Mouse (Mus musculus) A20 (cell line): ENCODE data around the gene E2f3.

ENCODE experiments used
- DNase-seq: peaks from one replicate; pipeline ENCODE4 v3.0.0-alpha.2; 2011; ENCODE audit warnings: low read depth, low spot score

E2f3 gene

DNA sequence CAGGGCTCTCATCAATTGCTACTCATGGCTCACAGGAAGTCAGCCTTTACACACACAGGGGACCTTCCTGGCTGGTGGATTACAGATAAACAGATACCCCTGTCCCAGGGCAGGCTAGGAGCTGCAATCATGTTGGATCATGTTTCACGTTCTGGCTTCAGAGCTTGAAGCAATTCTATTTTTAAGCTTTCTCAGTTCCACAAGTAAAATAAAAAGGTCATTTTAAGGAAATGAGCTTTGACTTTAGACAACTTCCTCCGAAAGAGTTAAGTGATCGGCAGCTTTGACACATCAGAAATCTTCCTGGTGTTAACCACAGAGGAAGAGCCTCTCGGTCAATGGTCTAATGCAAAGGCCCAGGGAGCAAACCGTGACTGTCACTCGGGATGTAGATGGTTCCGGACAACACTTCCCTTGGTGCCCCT is 6.7 kb downstream of the E2f3 start:
- DNase-seq: no peak

DNA sequence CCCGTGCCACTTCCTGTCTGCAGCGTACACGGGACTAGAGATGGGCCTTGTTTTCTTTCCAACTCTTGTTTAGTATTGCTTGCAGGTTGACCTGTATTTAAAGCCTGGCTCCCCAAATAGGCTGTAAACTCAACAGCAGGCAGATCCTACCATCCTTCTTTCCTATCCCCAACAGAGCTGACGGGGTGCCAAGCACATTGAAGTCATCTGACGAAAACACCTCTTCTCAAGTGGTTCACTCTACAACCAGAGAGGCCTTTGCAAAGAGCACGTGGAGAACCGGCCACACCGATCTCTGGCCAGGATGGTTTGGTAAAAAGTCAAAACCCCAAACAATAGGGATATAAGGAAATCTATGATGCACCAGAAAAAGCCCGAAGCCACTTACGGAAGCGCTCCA is 8.5 kb downstream of the E2f3 start:
- DNase-seq: no peak

DNA sequence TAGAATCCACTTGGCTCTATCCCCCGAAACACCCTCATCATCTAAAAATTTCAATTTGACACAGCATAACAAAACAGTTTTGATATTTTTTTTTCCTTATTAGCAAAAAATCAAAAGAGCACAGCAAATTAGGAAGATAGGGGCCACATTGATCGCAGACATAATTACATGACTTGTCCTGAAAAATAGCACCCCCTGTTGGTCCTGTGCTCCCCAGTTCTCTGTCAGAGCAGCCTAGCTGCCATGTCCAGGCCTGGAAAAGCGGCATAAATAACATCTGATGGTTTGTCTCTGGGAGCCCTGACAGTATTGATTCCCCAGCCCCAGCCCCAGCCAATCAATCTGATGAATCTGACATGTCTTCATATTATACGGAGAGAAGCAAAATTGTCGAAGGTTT is 11.8 kb downstream of the E2f3 start:
- no peak for DNase-seq

DNA sequence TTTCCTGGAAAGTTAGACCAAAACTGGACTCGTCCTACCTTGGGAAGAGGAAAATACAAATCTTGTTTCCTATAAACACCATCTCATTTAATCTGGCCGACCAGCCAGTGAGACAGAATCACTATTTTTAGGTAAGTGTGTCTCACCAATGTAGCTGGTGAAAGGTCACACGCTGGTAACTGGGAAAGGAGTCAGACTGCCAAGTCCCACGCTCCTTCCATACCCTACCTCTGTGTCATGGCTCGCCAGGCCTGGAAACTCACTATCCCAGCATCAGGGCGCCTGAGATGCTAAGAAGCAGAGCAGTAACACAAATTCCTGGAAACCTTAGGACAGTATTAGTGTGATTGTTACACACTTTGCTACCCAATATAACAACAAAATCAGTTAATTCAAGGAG is 12.3 kb downstream of the E2f3 start:
- DNase-seq: no peak

DNA sequence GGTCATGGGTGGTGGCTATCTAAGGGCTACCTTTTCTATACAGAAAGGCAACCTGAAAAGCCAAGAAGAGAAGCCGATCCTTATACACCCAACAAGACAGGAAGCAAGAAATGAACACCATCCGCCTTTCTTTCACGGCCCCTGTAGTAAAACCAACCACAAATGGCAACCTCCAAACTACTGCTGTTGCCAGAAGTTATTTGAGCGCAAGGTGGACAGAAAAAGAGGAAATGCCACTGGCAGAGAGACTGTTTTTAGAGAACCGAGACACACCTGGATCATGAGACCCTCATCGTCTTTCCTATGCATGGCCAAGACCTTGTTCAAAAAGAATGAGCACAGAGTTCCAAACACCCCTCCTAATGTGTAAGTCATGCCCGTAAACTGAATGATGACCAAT is 15.5 kb downstream of the E2f3 start:
- DNase-seq: peak; percentile 72

DNA sequence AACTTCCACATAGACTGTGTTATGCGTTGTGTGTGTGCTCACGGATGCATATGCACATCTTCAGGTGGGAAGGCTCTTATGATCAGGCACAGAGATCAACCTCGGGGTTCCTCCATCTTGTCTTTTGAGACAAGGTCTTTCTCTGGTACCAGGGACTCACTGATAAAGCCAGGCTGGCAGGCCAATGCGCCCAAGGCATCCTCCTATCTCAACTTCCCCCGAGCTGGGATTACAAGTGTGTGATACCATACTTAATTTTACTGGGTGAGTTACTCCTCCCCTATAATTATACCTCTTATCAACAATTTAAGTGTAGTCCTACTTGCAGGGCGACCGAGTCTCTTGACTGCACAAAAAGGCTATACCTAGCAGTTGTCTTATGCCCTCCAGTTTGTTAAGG is 17.2 kb downstream of the E2f3 start:
- DNase-seq: no peak

DNA sequence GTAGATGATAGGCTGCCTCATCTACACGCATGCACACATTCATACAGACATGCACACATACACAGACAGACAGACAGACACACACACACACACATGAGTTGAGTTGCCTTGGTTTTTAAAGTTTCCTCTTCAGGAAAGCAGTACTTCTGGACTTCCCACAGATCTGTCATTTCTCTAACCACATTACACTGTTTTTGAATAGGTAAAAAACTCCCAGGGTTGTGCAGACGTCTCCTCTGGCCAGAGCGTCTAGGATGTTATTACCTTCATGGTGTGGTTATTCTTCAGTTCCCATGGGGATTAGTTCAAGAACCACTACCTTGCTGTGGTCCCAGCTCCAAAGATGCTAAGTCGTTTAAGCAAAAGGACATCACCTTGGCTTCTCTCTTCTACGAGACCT is 18.5 kb downstream of the E2f3 start:
- no peak for DNase-seq

DNA sequence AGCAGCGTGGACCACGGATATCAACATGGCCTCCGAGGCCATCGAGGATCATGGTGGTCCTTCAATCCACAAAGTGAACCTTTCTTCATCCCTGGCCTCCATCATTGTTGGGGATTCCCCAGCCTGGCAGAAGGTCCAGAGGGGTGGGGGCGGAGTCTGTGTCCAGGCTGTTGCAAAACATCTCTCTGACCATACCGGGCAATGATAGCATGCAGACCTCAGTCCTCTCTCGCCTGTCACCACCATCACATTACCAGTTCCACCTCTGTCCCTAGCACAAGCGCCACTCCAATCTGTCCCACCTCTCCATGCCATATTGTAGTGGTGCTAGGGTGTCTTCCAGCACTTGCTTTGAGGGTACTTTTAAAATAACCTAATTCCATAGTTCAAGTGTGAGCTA is 18.9 kb downstream of the E2f3 start:
- no peak for DNase-seq

DNA sequence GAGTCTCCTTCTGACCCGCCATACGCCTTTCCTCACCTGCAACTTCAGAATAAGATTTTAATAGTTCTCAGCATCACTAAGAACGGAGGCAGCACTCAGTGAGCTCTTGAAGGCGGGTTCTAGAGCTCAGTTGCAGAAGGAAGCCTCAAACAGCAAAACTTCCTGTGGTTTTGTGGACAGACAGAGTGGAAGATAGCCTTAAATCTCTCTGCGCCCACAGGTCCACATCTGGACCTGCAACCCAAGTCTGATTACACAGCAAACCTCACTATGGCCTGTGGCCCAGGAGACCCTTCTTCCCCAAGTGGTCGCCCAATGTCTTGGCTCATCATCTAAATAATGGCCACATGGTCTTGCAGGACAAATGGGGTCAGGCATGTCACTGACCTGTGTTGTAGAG is 21.8 kb downstream of the E2f3 start:
- no peak for DNase-seq

DNA sequence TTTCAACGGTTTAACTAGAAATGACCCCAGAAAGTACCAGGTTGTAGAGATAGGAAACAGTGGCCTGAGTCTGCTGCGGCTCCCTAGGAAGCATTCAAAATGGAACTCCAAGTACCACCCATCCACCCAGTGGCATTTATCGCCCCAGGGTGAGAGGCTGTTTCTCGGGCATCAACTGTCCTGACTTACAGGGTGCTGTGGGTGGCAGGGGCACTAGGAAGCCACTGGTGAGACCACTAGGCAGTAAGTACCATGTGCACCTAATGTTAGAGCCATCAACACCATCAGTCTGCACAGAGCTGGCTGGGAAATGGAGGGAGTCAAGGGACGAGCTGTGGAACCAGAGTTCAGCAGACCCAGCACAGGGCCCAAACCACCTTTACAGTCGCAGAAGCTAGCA is 25.4 kb downstream of the E2f3 start:
- DNase-seq: no peak

DNA sequence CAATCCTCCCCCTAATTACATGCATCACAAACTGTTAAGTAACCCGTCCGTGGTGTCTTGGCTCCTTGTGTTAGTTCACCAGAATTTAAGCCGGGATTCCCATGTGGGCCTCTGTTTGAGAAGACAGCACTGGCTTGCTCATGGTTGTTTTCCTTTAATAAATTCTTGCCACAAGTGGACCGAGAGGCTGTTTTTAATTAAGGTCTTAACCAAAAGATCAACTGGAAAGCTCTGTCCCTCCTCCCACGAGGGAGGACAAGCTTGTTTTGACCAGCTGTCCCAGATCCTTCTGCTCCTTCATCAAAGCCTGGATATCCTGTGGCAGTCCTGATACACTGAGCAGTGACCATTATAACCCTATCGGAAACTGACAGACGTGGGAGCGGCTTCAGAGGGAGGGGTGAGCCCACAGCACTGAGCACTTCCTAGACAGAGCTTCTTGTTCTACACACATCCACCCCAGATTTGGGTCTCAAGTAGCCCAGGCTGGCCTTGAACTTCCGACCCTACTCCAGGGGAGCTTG is 28.1 kb downstream of the E2f3 start:
- DNase-seq: no peak

DNA sequence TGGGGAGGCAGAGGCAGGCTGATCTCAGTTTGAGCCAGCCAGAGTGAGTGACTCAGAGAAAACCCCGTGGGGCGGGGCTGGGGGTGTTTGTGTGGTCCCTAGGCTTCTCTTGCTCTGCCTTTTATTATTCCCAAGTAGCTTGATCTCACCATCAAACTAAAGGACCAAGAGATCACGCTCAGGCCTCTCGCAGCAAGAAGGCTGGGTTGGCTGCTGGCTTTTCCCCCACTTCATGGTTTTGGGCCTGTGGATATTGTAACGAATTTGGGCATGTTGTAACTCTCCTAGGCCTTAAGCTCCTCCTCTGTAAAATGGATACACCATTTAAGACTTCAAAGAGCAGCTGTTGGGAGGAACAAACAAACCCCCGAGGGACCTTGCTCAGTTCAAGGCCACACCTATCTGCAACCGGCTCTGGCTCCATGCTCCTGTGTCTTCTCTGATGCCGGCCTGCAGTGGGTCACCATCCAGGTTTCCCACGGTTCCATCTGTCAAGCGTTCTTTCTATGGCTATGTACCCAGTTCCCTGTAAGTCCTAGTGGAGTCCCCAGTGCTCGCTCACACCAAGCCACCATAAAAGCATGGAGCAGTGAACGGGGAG is 28.9 kb downstream of the E2f3 start:
- DNase-seq: no peak

DNA sequence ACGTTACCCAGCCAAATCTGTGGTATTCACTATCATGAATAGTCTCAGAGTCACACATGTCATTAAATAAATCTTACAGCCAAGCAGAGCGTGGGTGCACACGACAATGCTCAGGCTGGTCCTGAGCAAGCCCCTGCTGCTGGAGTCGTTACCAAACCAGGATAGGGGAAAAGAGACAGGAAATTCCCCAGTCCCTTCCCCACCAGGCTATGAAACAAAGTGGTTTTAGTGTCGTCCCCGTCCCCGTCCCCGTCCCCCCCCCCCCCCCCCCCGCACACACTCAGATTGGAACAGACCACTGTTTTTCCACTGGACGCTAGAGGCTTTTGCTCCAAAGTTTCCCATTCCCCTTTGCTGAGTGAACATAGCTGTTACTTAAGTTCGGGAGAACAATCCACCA is 30.6 kb downstream of the E2f3 start:
- DNase-seq: no peak

DNA sequence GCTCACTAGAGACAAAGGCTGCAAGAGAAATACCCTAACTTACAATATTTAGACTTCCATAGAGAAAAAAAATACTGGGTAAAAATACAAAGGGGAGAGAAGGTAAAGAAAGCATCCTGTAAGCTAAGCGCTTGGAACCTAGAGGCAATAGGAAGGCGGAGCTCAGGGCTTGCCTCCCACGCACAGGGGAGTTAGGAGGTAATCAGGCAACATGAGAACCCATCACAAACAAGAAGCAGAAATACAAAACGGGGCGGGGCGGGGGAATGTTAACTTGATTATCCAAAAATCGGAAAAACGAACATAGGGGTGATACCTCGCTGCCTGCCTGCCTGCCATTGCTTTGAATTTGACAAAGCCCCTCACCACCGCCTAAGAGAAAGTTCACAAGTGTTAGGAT is 31.1 kb downstream of the E2f3 start:
- DNase-seq: no peak

DNA sequence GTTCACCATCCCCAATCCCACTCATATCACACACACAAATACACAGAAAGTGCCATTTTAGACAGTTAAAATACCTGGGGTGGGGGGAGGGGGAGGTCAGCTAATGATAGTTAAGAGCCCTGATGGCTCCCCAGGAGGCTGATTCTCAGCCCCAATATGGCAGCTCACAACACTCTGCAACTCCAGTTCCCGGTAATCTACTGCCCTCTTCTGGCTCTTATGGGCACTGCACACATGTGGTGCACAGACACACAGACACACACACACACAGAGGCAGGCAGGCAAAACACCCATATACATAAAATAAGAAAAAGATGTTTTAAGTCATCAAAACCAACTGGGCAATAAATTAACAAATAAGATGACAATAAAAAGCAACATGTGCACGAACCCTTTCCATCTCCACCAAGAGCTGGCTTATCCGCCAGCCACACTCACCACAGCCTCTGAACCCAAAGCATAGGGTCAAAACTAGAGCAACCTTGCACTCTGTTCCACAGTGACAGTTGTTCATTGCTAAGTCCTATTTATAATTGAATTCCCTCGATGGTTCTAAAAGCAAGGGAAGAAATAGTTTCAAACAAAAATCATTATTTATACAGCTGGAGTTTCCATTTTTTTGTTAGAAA is 32.3 kb downstream of the E2f3 start:
- no peak for DNase-seq

DNA sequence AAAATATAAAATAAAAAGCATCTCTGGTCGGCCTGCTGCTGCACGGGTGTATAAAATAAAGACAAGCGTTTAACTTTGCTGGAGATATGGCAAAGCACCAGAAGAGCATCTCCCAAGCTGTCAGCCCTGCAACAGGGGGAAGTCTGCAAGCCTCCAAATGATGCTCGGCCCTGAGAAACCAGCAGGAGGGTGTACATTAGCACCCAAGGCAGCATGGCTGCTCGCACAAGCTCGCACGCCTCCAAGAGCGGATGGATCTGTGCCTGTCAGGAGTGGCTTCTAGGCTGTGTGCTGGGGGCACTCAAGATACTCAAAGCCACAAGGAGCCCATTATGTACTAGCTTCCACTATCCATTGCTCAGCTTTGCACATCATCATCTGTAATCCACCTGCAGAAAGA is 39.8 kb downstream of the E2f3 start:
- no peak for DNase-seq

DNA sequence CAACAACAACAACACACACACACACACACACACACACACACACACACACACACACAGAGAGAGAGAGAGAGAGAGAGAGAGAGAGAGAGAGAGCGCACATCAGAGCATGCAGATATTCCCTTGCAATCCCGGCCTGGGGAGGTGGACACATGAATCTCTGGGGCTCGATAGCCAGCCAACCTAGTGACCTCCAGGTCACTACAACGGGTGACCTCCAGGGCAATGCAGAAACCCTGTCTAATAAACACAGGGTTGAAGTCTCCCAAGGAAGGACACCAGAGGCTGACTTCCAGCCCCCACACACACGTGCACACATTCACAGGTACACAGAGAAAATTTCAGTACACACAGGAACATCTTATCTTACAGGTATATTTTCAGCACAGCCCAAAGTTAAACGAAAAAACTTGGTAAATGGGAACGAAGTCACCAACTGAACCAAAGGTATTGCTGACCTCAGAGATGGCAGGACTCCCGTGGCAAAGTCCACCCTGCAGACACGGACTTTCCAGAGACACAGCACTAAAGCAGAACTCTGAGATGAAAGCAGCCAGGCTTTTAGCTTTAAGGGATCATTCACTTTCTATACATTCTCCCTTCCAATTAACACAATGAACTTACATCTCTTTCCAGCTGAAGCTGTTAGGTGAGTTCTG is 40.8 kb downstream of the E2f3 start:
- no peak for DNase-seq

DNA sequence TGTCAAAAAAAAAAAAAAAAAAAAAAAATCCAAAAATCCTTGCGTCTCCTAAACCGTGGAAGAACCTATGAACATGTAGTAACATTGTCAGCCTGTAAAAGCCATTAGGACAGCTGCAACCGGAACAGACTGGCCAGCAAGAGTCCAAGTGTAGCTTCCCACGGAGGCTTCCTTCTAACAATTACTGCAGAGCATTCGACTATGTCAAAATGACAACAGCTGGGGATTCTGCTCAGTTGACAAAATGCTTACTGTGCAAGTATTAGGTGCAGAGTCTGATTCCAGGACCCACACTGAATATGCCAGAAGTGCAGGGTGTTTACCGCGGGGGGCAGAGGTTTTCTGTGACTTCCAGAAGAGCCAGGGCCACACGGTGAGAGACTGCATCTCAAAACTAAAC is 41.4 kb downstream of the E2f3 start:
- no peak for DNase-seq

DNA sequence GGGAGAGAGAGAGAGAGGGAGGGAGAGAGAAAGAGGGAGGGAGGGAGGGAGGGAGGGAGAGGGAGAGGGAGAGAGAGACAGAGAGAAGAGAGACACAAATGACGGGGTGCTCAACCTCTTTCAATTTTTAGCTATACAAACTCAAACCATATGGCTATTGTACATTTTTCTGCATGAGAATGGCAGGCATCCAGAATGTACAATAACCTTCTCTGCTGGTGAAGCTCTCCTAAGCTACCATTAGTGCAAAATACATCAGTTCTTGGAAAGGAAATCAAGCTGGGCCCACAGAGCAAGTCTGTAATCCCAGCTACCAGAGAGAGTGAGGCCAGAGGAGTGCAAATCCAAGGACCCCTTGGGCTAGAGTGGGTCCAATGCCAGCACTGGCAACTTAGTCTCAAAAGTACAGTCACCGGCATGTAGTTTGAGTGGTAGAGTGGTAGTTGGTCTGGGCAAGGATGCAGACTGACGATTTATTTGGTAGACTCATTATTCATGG is 42.3 kb downstream of the E2f3 start:
- DNase-seq: no peak

DNA sequence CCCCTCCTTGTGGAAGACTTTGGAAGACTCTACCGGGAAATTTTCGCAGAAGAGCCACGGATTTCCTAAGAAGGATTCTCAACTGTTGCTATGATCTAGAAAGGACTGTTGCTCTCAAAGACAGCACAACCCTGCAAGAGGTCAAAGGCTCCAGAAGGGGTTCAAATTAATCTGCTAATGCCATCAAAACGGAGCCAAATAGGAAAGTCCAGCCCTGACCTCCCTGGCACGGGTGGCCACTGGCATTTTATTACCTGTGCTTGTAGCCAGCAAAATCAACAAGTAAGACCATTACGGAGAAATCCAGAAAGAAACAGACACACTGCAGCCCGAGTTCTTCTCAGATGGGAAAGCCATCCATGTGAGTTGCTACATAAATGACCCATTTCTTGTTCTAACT is 45.8 kb downstream of the E2f3 start:
- DNase-seq: no peak

DNA sequence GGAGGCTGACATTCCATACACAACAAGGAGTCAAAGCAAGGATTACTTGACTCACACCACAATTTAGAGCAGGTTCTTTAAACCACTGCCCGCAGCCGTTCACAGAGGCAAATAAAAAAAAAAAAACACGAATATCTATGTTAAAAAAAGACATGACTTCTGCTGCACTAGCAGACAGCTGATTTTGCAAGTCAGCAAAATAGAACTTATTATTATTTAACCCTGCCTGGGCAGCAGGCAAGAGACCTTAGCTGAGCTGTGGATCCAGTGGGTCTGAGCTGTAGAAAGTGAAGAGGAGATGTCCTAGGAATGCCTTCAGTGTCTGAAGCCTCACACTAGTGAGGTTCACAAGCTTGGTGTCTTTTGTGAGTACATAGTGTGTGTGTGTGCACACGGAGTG is 46.5 kb downstream of the E2f3 start:
- no peak for DNase-seq

DNA sequence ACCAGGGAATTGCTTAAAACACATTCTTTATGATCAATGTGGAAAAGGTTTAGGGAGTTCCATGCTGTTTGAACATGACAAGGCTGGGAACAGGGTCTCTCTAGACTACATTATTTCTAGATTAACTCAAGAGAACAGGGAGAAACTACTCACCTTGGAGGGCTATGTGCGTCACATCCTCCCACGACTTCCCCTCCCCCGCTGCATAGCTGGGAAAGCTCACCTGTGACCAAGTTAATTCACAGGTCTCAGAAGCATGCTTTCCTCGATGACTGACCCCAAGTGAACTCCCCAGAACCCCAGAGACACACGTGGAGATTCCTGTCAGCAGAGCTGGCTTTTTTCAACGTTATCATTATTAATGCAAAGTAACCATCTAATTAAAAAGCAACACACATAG is 47.1 kb downstream of the E2f3 start:
- DNase-seq: no peak

DNA sequence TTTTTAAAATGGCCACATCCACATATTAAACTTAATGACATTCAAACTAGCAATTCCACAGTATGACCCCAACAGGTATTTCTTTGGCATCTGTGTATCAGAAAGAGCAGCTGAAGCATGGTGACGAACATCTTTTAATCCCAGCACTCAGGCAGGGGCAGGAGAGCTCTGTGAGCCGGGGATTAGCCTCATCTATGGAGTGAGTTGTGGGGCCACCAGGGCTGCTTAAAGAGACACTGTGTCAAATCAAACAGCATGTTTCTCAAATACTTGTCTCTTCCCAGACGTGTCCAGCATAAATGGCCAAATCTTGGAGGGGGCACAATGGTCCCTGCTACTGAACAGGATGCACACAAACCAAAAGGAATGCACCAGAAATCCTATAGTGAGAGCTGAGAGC is 59.7 kb downstream of the E2f3 start:
- DNase-seq: no peak
